Mouse (Mus musculus): ENCODE data around the gene Iqcn. TPM values are rescaled to one million over a fixed set of nuclear protein-coding genes. Genes with fewer than 3 reads are reported as not detected.
A peak's percentile ranks its signal among the peaks of the same experiment; 100 is the strongest.

Gene Iqcn
- polyA plus RNA-seq, 1 experiment from 2014 or later = 0.04 TPM

DNA sequence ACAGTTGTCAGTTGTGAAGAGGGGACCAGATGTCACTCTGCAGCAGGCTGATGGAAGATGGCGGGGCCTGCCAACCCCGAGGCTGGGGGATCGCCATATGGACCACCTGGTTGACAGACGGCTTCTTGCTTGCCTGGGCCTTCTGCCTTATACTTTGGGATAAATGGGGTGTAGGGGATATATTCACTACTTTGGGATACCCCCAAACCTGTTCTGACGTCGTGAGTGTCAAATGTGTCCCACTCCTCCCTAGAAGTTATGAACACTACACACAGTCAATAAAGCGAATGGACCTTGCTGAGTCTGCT is 55.0 kb downstream of the Iqcn start:
- Histone ChIP-seq H3K4me3 (ENCODE audit: low read depth, low read length) (no peak overlapping the region), H3K4me1 (ENCODE audit: control insufficient read depth, insufficient read depth, low read length) (peaks cover 11% of the 10 kb centered on the region; the same call in 1 of the 2 replicates), H3K27ac (ENCODE audit: low read depth, low read length) (no peak overlapping the region), H3K27me3 (ENCODE audit: control insufficient read depth, insufficient read depth, low read length) (no peaks in the 10 kb centered on the region), H3K9me3 (ENCODE audit: control insufficient read depth, low read length) (no peaks in the 10 kb centered on the region), H3K9ac (ENCODE audit: low read length) (no peak overlapping the region), H3K36me3 (ENCODE audit: control insufficient read depth, insufficient read depth, low read length) (no peaks in the 10 kb centered on the region), H3K4me2 (no peak overlapping the region)
- DNase-seq (ENCODE audit: low spot score, missing footprints) (no peak), ATAC-seq (ENCODE audit: low FRiP score) (no peak)
- 86% methylated on average over 7 of the region's 7 CpGs for WGBS

DNA sequence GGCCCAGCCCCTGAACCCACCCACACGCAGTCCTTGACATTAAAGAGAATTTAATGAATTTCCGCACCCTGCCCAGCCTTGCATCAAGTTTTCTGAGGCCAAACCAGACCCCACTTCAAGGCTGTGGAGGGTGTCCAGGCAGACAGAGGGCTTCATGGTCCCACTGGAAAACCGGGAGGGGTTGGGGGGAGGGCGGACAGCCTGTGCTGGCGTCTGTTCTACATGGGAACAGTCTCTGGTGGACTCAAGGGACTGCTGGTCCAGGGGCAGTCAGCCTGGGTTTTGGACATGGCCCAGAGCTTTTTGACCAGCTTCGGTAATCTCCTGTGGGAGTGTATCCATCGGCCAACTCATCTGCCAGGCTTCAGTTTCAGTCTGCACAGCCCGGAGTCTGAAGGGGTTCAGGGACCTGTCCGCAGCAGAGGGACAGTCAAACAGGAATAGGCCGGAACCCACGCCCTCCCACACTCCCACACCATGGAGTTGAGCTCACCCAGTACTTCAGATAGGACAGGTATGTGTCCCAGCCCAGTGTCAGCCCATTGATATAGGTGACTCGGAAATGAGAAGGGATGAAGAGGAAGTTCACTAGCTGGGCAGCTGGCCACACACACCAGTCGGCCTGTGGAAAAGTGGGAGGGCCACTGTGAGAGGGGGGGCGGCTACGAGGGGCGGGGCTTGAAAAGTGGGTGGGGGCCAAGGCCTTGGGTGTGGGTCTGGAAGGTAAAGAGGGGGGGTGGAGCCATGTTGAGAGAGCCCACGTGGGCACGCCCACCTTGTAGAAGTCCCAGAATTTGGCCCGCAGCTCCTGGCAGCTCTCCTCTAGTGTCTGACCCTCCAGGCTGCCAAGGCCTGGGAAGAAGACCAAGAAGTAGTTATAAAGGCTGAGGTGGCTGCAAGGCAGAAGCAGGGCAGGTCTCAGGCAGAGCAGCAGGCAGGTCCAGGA is 55.6 kb downstream of the Iqcn start:
- no peak for DNase-seq (ENCODE audit: low spot score, missing footprints)
- H3K4me1 ChIP-seq (ENCODE audit: control insufficient read depth, insufficient read depth, low read length) = peaks cover 11% of the 10 kb centered on the region; the same call in 1 of the 2 replicates
- no peaks in the 10 kb centered on the region for H3K9me3 ChIP-seq (ENCODE audit: control insufficient read depth, low read length)
- no peak for ATAC-seq (ENCODE audit: low FRiP score)
- WGBS = 76% methylated on average over 19 of the region's 19 CpGs
- H3K27ac ChIP-seq (ENCODE audit: low read depth, low read length) = no peak overlapping the region
- H3K4me2 ChIP-seq = no peak overlapping the region
- no peak overlapping the region for H3K4me3 ChIP-seq (ENCODE audit: low read depth, low read length)
- no peaks in the 10 kb centered on the region for H3K27me3 ChIP-seq (ENCODE audit: control insufficient read depth, insufficient read depth, low read length)
- H3K36me3 ChIP-seq (ENCODE audit: control insufficient read depth, insufficient read depth, low read length) = no peaks in the 10 kb centered on the region
- no peak overlapping the region for H3K9ac ChIP-seq (ENCODE audit: low read length)

DNA sequence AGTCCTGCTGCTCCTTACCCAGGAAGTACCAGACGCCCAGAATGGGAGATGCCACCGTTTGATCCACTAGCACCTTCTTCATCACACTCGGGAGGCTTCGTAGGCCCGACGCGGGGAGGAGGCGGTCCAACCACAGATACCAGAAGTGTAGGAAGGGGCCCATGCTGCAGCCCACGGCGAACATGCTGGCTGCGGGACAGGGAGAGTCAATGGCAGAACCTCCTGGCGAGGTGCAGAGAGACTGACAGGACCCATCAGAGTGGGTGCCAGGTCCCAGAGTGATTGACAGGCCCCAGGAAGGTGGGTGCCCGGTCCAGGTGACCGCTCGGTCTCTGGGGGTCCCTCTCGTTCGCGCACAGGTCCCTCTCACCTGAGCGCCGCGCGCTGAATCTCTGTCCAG is 57.1 kb downstream of the Iqcn start:
- peaks cover 6% of the 10 kb centered on the region; the same call in 1 of the 2 replicates for H3K4me1 ChIP-seq (ENCODE audit: control insufficient read depth, insufficient read depth, low read length)
- H3K36me3 ChIP-seq (ENCODE audit: control insufficient read depth, insufficient read depth, low read length) = no peaks in the 10 kb centered on the region
- peak; percentile 87 for DNase-seq (ENCODE audit: low spot score, missing footprints)
- 1% methylated on average over 22 of the region's 22 CpGs for WGBS
- H3K27ac ChIP-seq (ENCODE audit: low read depth, low read length) = no peak overlapping the region
- peak overlapping the region; percentile 77 for H3K9ac ChIP-seq (ENCODE audit: low read length)
- H3K4me3 ChIP-seq (ENCODE audit: low read depth, low read length) = peak overlapping the region; percentile 68
- peak overlapping the region; percentile 100 for H3K4me2 ChIP-seq
- no peaks in the 10 kb centered on the region for H3K9me3 ChIP-seq (ENCODE audit: control insufficient read depth, low read length)
- ATAC-seq (ENCODE audit: low FRiP score) = no peak; the same call in 1 of the 2 replicates
- H3K27me3 ChIP-seq (ENCODE audit: control insufficient read depth, insufficient read depth, low read length) = no peaks in the 10 kb centered on the region

DNA sequence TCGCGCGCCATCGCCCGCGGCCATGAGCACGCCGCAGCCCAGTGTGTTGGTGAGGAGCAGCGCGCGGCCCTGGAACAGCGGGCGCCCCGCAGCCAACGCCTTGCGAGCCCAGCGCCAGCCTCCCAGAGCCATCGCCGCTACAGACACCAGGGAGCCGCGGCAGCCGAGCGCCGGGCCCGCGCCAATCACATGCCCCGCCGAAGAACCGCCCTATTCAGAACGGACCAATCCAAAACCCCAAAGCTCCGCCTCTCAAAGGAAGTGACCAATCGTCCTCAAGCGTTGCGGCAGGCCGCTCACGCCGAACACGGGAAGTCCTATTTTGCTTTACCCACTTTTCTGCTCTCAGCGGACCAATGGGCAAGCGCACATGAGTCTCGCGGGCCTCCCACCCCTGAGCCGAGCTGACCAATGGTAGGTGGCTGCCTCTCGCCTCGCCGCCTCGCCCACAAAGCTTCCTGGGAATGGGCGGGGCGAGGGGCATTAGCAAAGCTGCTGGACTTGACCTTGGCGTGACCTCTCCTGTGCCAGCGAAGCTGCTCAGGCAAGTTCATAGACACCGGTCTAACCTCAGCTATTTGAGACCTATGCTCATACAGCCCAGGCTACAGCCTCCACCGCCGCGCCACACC is 57.6 kb downstream of the Iqcn start, which contains the start of gene Mpv17l2:
Mpv17l2 (minus strand) TSS at position 172 of the 632 bp plus-strand sequence.
- Histone ChIP-seq H3K36me3 (ENCODE audit: control insufficient read depth, insufficient read depth, low read length) (no peaks in the 10 kb centered on the region), H3K27me3 (ENCODE audit: control insufficient read depth, insufficient read depth, low read length) (peaks cover under 1% of the 10 kb centered on the region; the same call in 1 of the 2 replicates), H3K9ac (ENCODE audit: low read length) (peak within 1 kb of the TSS; percentile 77), H3K4me3 (ENCODE audit: low read depth, low read length) (peak within 1 kb of the TSS; percentile 68), H3K4me2 (peak within 1 kb of the TSS; percentile 100), H3K27ac (ENCODE audit: low read depth, low read length) (no peak within 1 kb of the TSS), H3K4me1 (ENCODE audit: control insufficient read depth, insufficient read depth, low read length) (peaks cover 8% of the 10 kb centered on the region), H3K9me3 (ENCODE audit: control insufficient read depth, low read length) (no peaks in the 10 kb centered on the region)
- ATAC-seq (ENCODE audit: low FRiP score) (peak; percentile 97), DNase-seq (ENCODE audit: low spot score, missing footprints) (peak; percentile 98)
- WGBS = under 1% methylated on average over 55 of the region's 55 CpGs

DNA sequence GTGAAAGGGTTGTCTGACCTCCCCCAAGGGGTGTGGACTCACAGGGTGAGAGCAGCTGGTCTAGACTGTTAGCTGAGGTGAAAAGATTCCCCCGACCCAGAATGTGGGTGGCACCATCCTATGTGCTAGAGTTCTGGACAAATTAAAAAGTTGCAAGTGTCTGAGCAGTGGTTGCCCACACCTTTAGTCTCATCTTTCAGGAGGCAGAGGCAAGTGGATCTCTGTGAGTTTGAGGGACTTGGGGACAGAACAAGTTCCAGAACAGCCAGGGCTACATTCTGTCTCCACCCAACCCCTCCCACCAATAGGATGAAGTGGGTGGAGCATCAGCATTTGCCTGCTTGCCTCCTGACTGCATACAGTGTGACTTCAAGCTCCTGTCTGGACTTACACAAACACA is 58.9 kb downstream of the Iqcn start:
- Histone ChIP-seq H3K4me3 (ENCODE audit: low read depth, low read length) (no peak overlapping the region), H3K36me3 (ENCODE audit: control insufficient read depth, insufficient read depth, low read length) (no peaks in the 10 kb centered on the region), H3K27ac (ENCODE audit: low read depth, low read length) (no peak overlapping the region), H3K9me3 (ENCODE audit: control insufficient read depth, low read length) (no peaks in the 10 kb centered on the region), H3K4me1 (ENCODE audit: control insufficient read depth, insufficient read depth, low read length) (peaks cover 19% of the 10 kb centered on the region), H3K27me3 (ENCODE audit: control insufficient read depth, insufficient read depth, low read length) (peaks cover 2% of the 10 kb centered on the region; the same call in 1 of the 2 replicates), H3K4me2 (no peak overlapping the region), H3K9ac (ENCODE audit: low read length) (no peak overlapping the region)
- DNase-seq (ENCODE audit: low spot score, missing footprints) (no peak), ATAC-seq (ENCODE audit: low FRiP score) (no peak)
- 83% methylated on average over 1 of the region's 1 CpGs for WGBS

DNA sequence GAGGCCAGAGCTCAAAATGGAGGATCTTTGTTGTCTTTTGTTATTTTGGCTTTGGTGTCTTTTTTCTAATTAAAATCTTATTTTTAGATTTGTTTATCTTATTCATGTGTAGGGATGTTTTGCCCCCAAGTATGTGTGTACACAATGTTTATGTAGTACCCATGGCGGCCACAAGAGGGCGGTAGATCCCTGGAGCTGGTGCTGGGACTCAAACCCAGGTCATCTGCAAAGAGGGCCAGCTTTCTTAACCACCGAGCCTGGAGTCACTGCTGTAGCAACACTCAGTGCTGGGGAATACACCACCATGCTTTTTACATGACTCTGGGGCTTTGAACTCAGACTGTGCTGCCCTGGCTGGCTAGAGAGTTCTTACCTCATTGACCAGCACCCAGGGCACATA is 60.1 kb downstream of the Iqcn start:
- no peaks in the 10 kb centered on the region for H3K9me3 ChIP-seq (ENCODE audit: control insufficient read depth, low read length)
- H3K4me3 ChIP-seq (ENCODE audit: low read depth, low read length) = no peak overlapping the region
- no peak for ATAC-seq (ENCODE audit: low FRiP score)
- H3K36me3 ChIP-seq (ENCODE audit: control insufficient read depth, insufficient read depth, low read length) = peaks cover 3% of the 10 kb centered on the region; the same call in 1 of the 2 replicates
- H3K9ac ChIP-seq (ENCODE audit: low read length) = no peak overlapping the region
- no peak overlapping the region for H3K4me2 ChIP-seq
- H3K27me3 ChIP-seq (ENCODE audit: control insufficient read depth, insufficient read depth, low read length) = peaks cover 2% of the 10 kb centered on the region; the same call in 1 of the 2 replicates
- peak; percentile 92 for DNase-seq (ENCODE audit: low spot score, missing footprints)
- H3K4me1 ChIP-seq (ENCODE audit: control insufficient read depth, insufficient read depth, low read length) = peaks cover 19% of the 10 kb centered on the region
- 6% methylated on average over 3 of the region's 3 CpGs for WGBS
- H3K27ac ChIP-seq (ENCODE audit: low read depth, low read length) = no peak overlapping the region

DNA sequence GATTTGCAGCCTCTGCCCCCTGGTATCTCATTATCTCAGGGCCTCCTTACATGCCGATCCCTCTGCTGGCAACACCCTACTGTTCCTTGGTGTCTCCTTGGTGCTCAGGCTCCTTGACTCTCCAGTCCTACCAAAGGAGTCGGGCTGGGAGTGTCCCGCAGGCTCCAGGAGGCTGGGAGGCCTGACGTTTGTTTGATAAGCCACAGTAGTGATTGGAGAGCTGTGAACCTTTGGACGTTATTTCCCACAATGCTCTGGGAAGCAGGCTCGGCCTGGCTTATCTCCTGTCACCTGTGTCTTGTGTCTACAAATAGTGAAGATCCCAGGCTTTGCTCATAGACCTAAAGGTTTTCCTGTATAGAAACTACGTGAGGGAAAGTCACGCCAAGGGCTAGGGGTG is 60.8 kb downstream of the Iqcn start:
- no peak overlapping the region for H3K9ac ChIP-seq (ENCODE audit: low read length)
- peaks cover 19% of the 10 kb centered on the region for H3K4me1 ChIP-seq (ENCODE audit: control insufficient read depth, insufficient read depth, low read length)
- no peak overlapping the region for H3K4me3 ChIP-seq (ENCODE audit: low read depth, low read length)
- no peak overlapping the region for H3K4me2 ChIP-seq
- H3K27me3 ChIP-seq (ENCODE audit: control insufficient read depth, insufficient read depth, low read length) = peaks cover 2% of the 10 kb centered on the region; the same call in 1 of the 2 replicates
- no peak for DNase-seq (ENCODE audit: low spot score, missing footprints)
- H3K9me3 ChIP-seq (ENCODE audit: control insufficient read depth, low read length) = no peaks in the 10 kb centered on the region
- WGBS = 87% methylated on average over 8 of the region's 8 CpGs
- peaks cover 9% of the 10 kb centered on the region; the same call in 1 of the 2 replicates for H3K36me3 ChIP-seq (ENCODE audit: control insufficient read depth, insufficient read depth, low read length)
- no peak overlapping the region for H3K27ac ChIP-seq (ENCODE audit: low read depth, low read length)
- ATAC-seq (ENCODE audit: low FRiP score) = no peak

DNA sequence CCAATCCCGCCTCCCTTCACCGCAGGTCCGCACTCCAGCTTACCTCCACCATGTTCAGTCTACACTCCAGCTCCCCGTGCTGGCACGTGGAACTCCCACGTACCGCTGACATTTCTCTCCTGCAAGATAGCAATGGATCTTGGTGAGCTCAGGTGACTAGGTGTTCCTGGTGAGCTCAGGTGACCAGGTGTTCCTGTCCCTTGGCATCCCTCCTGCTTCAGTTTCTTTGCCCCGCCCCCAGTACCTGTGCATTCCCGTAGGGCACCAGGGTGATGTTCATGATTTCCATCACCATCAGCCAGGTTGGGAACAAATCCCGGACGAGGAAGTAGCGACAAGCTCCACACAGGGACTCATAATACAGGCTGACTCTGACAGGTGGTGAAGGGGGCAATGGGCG is 61.4 kb downstream of the Iqcn start:
- ATAC-seq (ENCODE audit: low FRiP score) = no peak

DNA sequence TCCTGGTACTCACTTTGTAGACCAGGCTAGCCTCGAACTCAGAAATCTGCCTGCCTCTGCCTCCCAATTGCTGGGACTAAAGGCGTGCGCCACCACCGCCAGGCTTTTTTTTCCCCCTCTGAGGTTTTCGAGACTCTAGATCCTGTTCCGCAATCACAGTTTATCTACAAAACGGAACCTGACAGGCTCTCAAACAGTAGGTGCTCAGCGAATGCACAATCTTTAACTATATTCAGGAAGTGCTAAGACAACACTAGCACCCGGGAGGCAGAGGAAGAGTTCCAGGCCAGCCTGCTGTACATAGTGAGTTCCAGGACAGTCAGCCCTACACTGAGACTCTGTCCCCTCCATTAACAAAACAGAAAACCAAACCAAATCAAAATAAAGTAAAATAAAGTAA is 62.1 kb downstream of the Iqcn start:
- H3K9ac ChIP-seq (ENCODE audit: low read length) = no peak overlapping the region; the same call in 1 of the 2 replicates
- peaks cover 2% of the 10 kb centered on the region; the same call in 1 of the 2 replicates for H3K27me3 ChIP-seq (ENCODE audit: control insufficient read depth, insufficient read depth, low read length)
- no peak overlapping the region for H3K27ac ChIP-seq (ENCODE audit: low read depth, low read length)
- no peaks in the 10 kb centered on the region for H3K9me3 ChIP-seq (ENCODE audit: control insufficient read depth, low read length)
- H3K36me3 ChIP-seq (ENCODE audit: control insufficient read depth, insufficient read depth, low read length) = peaks cover 9% of the 10 kb centered on the region; the same call in 1 of the 2 replicates
- 80% methylated on average over 9 of the region's 9 CpGs for WGBS
- DNase-seq (ENCODE audit: low spot score, missing footprints) (no peak), ATAC-seq (ENCODE audit: low FRiP score) (no peak)
- H3K4me3 ChIP-seq (ENCODE audit: low read depth, low read length) = no peak overlapping the region
- H3K4me1 ChIP-seq (ENCODE audit: control insufficient read depth, insufficient read depth, low read length) = peaks cover 13% of the 10 kb centered on the region
- peak overlapping the region; percentile 56; the same call in 1 of the 2 replicates for H3K4me2 ChIP-seq

More for the DNA sequence above, 61.4 kb downstream of the Iqcn start:
- Histone ChIP-seq H3K4me3 (ENCODE audit: low read depth, low read length) (no peak overlapping the region), H3K36me3 (ENCODE audit: control insufficient read depth, insufficient read depth, low read length) (peaks cover 9% of the 10 kb centered on the region; the same call in 1 of the 2 replicates), H3K9me3 (ENCODE audit: control insufficient read depth, low read length) (no peaks in the 10 kb centered on the region), H3K27ac (ENCODE audit: low read depth, low read length) (no peak overlapping the region), H3K4me2 (no peak overlapping the region), H3K27me3 (ENCODE audit: control insufficient read depth, insufficient read depth, low read length) (peaks cover 2% of the 10 kb centered on the region; the same call in 1 of the 2 replicates), H3K4me1 (ENCODE audit: control insufficient read depth, insufficient read depth, low read length) (peaks cover 19% of the 10 kb centered on the region), H3K9ac (ENCODE audit: low read length) (no peak overlapping the region)
- 94% methylated on average over 13 of the region's 13 CpGs for WGBS
- no peak for DNase-seq (ENCODE audit: low spot score, missing footprints)
